Mouse (Mus musculus): Measurements from ENCODE around the gene Trpm1.

DNA sequence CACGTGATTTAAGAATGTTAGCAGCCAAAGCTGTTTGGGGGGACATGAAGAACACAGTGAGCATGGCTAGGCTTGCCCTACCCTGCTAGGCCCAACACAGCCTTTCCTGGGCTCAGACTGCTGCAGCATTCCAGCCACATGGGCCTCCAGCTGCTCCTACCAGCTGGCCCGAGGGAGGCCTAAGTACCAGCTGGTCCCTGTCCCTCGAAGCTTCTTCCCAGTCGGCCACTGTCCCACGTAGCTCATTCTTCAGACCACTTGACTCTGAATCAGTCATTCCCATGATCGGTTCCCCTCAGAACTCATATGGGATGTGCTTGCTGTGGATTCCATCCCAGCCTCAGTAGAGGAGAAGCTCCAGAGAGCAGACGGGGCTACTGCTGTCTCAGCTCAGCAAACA, 8.4 kb downstream of the Trpm1 start:
- TF ChIP-seq CTCF (IDR thresholded peaks at IDR 0.05; ENCODE audit: extremely low read depth, insufficient read depth, low read length) (no peak), POLR2A (IDR thresholded peaks at IDR 0.05; ENCODE audit: extremely low read depth, insufficient read depth, low read length) (no peak)
